8 mouse cellular contexts compared by ENCODE assay signal in the genomic region with DNA sequence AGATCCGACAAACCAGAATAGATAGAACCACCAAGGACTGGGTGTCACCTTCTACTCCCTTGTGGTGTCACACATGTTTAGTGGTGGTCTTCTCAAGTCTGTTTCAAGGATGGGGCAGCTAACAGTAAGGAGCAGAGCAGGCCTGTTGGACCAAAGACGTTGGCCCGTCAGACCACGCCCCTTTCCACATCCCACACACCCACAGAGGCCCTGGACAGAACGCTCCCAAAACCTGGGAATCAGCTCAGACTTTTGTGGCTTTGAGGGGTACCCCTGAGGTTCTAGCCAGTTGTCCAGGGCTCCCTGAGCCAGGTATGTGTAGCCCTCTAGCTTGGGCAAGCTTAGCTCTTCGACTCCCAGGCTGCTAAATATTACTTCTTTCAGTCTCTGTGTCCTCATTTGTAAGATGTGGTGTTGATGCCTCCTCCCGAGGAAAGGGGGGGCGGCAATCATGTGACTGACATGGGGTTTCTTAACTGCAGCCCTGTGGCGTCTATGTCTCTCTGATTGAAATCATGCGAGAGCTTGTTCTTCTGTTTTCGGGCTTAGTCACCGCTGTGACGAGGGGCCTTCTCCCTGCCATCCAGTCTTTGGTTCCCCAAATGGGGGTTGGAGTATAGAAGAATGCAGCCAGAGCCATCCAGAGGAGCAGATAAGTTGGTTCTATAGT. TPM values are rescaled to one million over a fixed set of nuclear protein-coding genes. Genes with fewer than 3 reads are reported as not detected.
DNase-seq lines count a peak whose midpoint lies in the region; ATAC-seq and TF ChIP-seq lines count a peak whose summit lies in the region.

No protein-coding gene starts in this region.

- H3K4me2 ChIP-seq in limb, embryonic 12.5 days, result peak overlapping the region; percentile 90
- H3K4me2 ChIP-seq in midbrain, postnatal 0 days (ENCODE audit: low read depth, low read length, poor library complexity, severe bottlenecking), result peak overlapping the region; percentile 82

- no peak overlapping the region for H3K4me3 ChIP-seq in kidney, adult 2 months (ENCODE audit: insufficient read depth, low read depth, low read length)
- peak overlapping the region; percentile 93 for H3K4me3 ChIP-seq in heart, embryonic 10.5 days
- peak overlapping the region; percentile 85 for H3K4me3 ChIP-seq in limb, embryonic 12.5 days (replicated peaks)
- peak overlapping the region; percentile 71; the same call in 1 of the 2 replicates for H3K4me3 ChIP-seq in midbrain, postnatal 0 days (ENCODE audit: low read depth, low read length)

- TF ChIP-seq CTCF in kidney, adult 2 months (conservative IDR thresholded peaks at IDR 0.05; ENCODE audit: insufficient read depth, insufficient read length, low read depth, low read length), result no peak
- no peak for TF ChIP-seq CTCF in midbrain, postnatal 0 days (IDR thresholded peaks at IDR 0.05)

- no peaks in the 10 kb centered on the region for H3K27me3 ChIP-seq in kidney, adult 2 months (replicated peaks; ENCODE audit: control insufficient read depth, insufficient read depth, low read length)
- 0 out of 2 replicates have a peak, but pooled peaks cover 6% of the 10 kb centered on the region for H3K27me3 ChIP-seq in heart, embryonic 10.5 days (ENCODE audit: insufficient read depth, poor library complexity, severe bottlenecking)
- no peaks in the 10 kb centered on the region for H3K27me3 ChIP-seq in limb, embryonic 12.5 days
- H3K27me3 ChIP-seq in midbrain, postnatal 0 days (ENCODE audit: insufficient read depth, low read length), result no peaks in the 10 kb centered on the region

- 62% methylated on average over 13 of the region's 13 CpGs for WGBS in kidney, adult 2 months
- 72% methylated on average over 13 of the region's 13 CpGs for WGBS in heart, embryonic 10.5 days
- 67% methylated on average over 13 of the region's 13 CpGs for WGBS in limb, embryonic 12.5 days
- 61% methylated on average over 13 of the region's 13 CpGs for WGBS in midbrain, postnatal 0 days

- DNase-seq in kidney, adult 2 months, result peak; percentile 25
- no peak for DNase-seq in kidney, postnatal 14 days
- no peak for DNase-seq in heart, embryonic 10.5 days (ENCODE audit: low spot score)
- DNase-seq in midbrain, postnatal 0 days (ENCODE audit: low spot score), result no peak
- no peak for DNase-seq in ovary, postnatal 14 days (ENCODE audit: low spot score)
- no peak for DNase-seq in thymus, postnatal 36 days
- DNase-seq in spleen, postnatal 10 days (ENCODE audit: low spot score in 2 of 2), result no peak

- no peak for TF ChIP-seq POLR2A in kidney, adult 2 months (IDR thresholded peaks at IDR 0.05; ENCODE audit: low read depth, low read length)

- no peak for ATAC-seq in limb, embryonic 12.5 days (ENCODE audit: insufficient number of reproducible peaks, insufficient read depth, low FRiP score, low TSS enrichment, low read depth)
- ATAC-seq in midbrain, postnatal 0 days (ENCODE audit: low FRiP score), result no peak; the same call in 1 of the 2 replicates

- H3K27ac ChIP-seq in kidney, adult 2 months (ENCODE audit: insufficient read depth, low read depth, low read length), result no peak overlapping the region
- peak overlapping the region; percentile 96; the same call in 1 of the 2 replicates for H3K27ac ChIP-seq in heart, embryonic 10.5 days
- peak overlapping the region; percentile 90 for H3K27ac ChIP-seq in limb, embryonic 12.5 days
- H3K27ac ChIP-seq in midbrain, postnatal 0 days (ENCODE audit: low read depth, low read length), result 0 out of 2 replicates have a peak overlapping the region, but pooled peaks have one; percentile 18

- H3K9ac ChIP-seq in limb, embryonic 12.5 days (replicated peaks), result no peak overlapping the region; the same call in 1 of the 2 replicates
- no peak overlapping the region for H3K9ac ChIP-seq in midbrain, postnatal 0 days (replicated peaks; ENCODE audit: low read length, poor library complexity, severe bottlenecking)

- H3K36me3 ChIP-seq in kidney, adult 2 months (ENCODE audit: control insufficient read depth, insufficient read depth, low read length), result no peaks in the 10 kb centered on the region
- peaks cover 17% of the 10 kb centered on the region for H3K36me3 ChIP-seq in heart, embryonic 10.5 days
- peaks cover 41% of the 10 kb centered on the region for H3K36me3 ChIP-seq in limb, embryonic 12.5 days
- H3K36me3 ChIP-seq in midbrain, postnatal 0 days (ENCODE audit: insufficient read depth, low read length), result 0 out of 2 replicates have a peak, but pooled peaks cover 3% of the 10 kb centered on the region

- no peaks in the 10 kb centered on the region for H3K9me3 ChIP-seq in heart, embryonic 10.5 days
- 0 out of 2 replicates have a peak, but pooled peaks cover 3% of the 10 kb centered on the region for H3K9me3 ChIP-seq in limb, embryonic 12.5 days
- no peaks in the 10 kb centered on the region for H3K9me3 ChIP-seq in midbrain, postnatal 0 days (ENCODE audit: low read length)

- H3K4me1 ChIP-seq in kidney, adult 2 months (ENCODE audit: control insufficient read depth, insufficient read depth, low read length), result no peaks in the 10 kb centered on the region
- peaks cover 55% of the 10 kb centered on the region for H3K4me1 ChIP-seq in heart, embryonic 10.5 days
- H3K4me1 ChIP-seq in limb, embryonic 12.5 days (replicated peaks), result peaks cover 31% of the 10 kb centered on the region
- peaks cover 14% of the 10 kb centered on the region for H3K4me1 ChIP-seq in midbrain, postnatal 0 days (ENCODE audit: insufficient read depth, low read length)

RNA-seq across cellular contexts. Expression of gene Sh3pxd2b, which starts 1.8 kb away (rescaled TPM):
- 3.7 TPM in 2 replicates for polyA plus RNA-seq in kidney, adult 2 months (2012; rRNA removed)
- polyA plus RNA-seq in heart, embryonic 10.5 days (2016; fragmentation: Nextera tagmentation; extraction: Ambion mirVana), result 14.9 and 16.8 TPM in 2 replicates
- 27.7 and 29.4 TPM in 2 replicates for polyA plus RNA-seq in limb, embryonic 12.5 days (2016; fragmentation: Nextera tagmentation; extraction: Ambion mirVana)
- 46.4 and 47.5 TPM in 2 replicates for total RNA-seq in midbrain, postnatal 0 days (2014; rRNA removed)
- polyA plus RNA-seq in midbrain, postnatal 0 days (2015; fragmentation: Nextera tagmentation; extraction: Ambion mirVana), result 8.6 and 8.7 TPM in 2 replicates

RNA-seq across cellular contexts. Expression of gene Hbq1a, which starts 49.5 kb away (rescaled TPM):
- polyA plus RNA-seq in kidney, adult 2 months (2012; rRNA removed), result 0.18 and 0.45 TPM in 2 replicates
- not detected in 2 replicates for polyA plus RNA-seq in heart, embryonic 10.5 days (2016; fragmentation: Nextera tagmentation; extraction: Ambion mirVana)
- polyA plus RNA-seq in limb, embryonic 12.5 days (2016; fragmentation: Nextera tagmentation; extraction: Ambion mirVana), result 0.90 TPM in 1 of 2 replicates, not detected in the other
- 3.2 and 3.6 TPM in 2 replicates for total RNA-seq in midbrain, postnatal 0 days (2014; rRNA removed)
- polyA plus RNA-seq in midbrain, postnatal 0 days (2015; fragmentation: Nextera tagmentation; extraction: Ambion mirVana), result 2.7 and 2.8 TPM in 2 replicates

RNA-seq across cellular contexts. Expression of gene Hba-a2, which starts 53.1 kb away (rescaled TPM):
- 4,083 and 5,122 TPM in 2 replicates for polyA plus RNA-seq in kidney, adult 2 months (2012; rRNA removed)
- polyA plus RNA-seq in heart, embryonic 10.5 days (2016; fragmentation: Nextera tagmentation; extraction: Ambion mirVana), result 9,075 and 12,184 TPM in 2 replicates
- polyA plus RNA-seq in limb, embryonic 12.5 days (2016; fragmentation: Nextera tagmentation; extraction: Ambion mirVana), result 6,550 and 6,738 TPM in 2 replicates
- 1,333 and 2,070 TPM in 2 replicates for total RNA-seq in midbrain, postnatal 0 days (2014; rRNA removed)
- 1,100 and 1,214 TPM in 2 replicates for polyA plus RNA-seq in midbrain, postnatal 0 days (2015; fragmentation: Nextera tagmentation; extraction: Ambion mirVana)
